Mouse (Mus musculus): ENCODE results near the gene Gm20388. TPM values are rescaled to one million over a fixed set of nuclear protein-coding genes. Genes with fewer than 3 reads are reported as not detected.

The Gm20388 gene
- polyA plus RNA-seq, 1 experiment from 2014 or later = not detected

- H3K27me3 ChIP-seq (ENCODE audit: control insufficient read depth, insufficient read depth, low read length) = no peaks in the 10 kb centered on the region
- no peak overlapping the region for H3K4me3 ChIP-seq (ENCODE audit: low read depth, low read length)
- 91% methylated on average over 15 of the region's 15 CpGs for WGBS
- ATAC-seq (ENCODE audit: insufficient number of reproducible peaks, low FRiP score, low TSS enrichment, low read depth) = no peak
- DNase-seq (ENCODE audit: low spot score) = no peak
- peaks cover 19% of the 10 kb centered on the region for H3K36me3 ChIP-seq (ENCODE audit: control insufficient read depth, insufficient read depth, low read length)
- H3K4me1 ChIP-seq (ENCODE audit: control insufficient read depth, insufficient read depth, low read length) = no peaks in the 10 kb centered on the region
- no peaks in the 10 kb centered on the region for H3K9me3 ChIP-seq (ENCODE audit: control insufficient read depth, low read length)
- H3K27ac ChIP-seq (replicated peaks; ENCODE audit: low read depth, low read length) = no peak overlapping the region
- H3K9ac ChIP-seq (ENCODE audit: low read length) = no peak overlapping the region
- H3K4me2 ChIP-seq (ENCODE audit: low read depth, severe bottlenecking) = no peak overlapping the region
Measured at GRCm38 (mm10) chr8:122001339-122002115, 2090.9 kb downstream of the Gm20388 start.

- no peak for DNase-seq (ENCODE audit: low spot score)
Measured at GRCm38 (mm10) chr8:122003646-122004045, 2093.0 kb downstream of the Gm20388 start.

GRCm38 (mm10) chr8:122004131-122004530 lies 2093.5 kb downstream of the Gm20388 start:
- ATAC-seq (ENCODE audit: insufficient number of reproducible peaks, low FRiP score, low TSS enrichment, low read depth) (no peak), DNase-seq (ENCODE audit: low spot score) (no peak)
- Histone ChIP-seq H3K9me3 (ENCODE audit: control insufficient read depth, low read length) (no peaks in the 10 kb centered on the region), H3K4me3 (ENCODE audit: low read depth, low read length) (no peak overlapping the region), H3K9ac (ENCODE audit: low read length) (no peak overlapping the region), H3K27me3 (ENCODE audit: control insufficient read depth, insufficient read depth, low read length) (no peaks in the 10 kb centered on the region), H3K27ac (replicated peaks; ENCODE audit: low read depth, low read length) (no peak overlapping the region), H3K4me1 (ENCODE audit: control insufficient read depth, insufficient read depth, low read length) (no peaks in the 10 kb centered on the region), H3K4me2 (ENCODE audit: low read depth, severe bottlenecking) (no peak overlapping the region), H3K36me3 (ENCODE audit: control insufficient read depth, insufficient read depth, low read length) (peaks cover 10% of the 10 kb centered on the region; the same call in 1 of the 2 replicates)
- WGBS = 96% methylated on average over 5 of the region's 5 CpGs

More at GRCm38 (mm10) chr8:122003646-122004045, 2093.0 kb downstream of the Gm20388 start:
- Histone ChIP-seq H3K27ac (replicated peaks; ENCODE audit: low read depth, low read length) (no peak overlapping the region), H3K27me3 (ENCODE audit: control insufficient read depth, insufficient read depth, low read length) (no peaks in the 10 kb centered on the region), H3K9ac (ENCODE audit: low read length) (no peak overlapping the region), H3K4me2 (ENCODE audit: low read depth, severe bottlenecking) (no peak overlapping the region), H3K36me3 (ENCODE audit: control insufficient read depth, insufficient read depth, low read length) (peaks cover 10% of the 10 kb centered on the region; the same call in 1 of the 2 replicates), H3K4me1 (ENCODE audit: control insufficient read depth, insufficient read depth, low read length) (no peaks in the 10 kb centered on the region), H3K9me3 (ENCODE audit: control insufficient read depth, low read length) (no peaks in the 10 kb centered on the region), H3K4me3 (ENCODE audit: low read depth, low read length) (no peak overlapping the region)
- 90% methylated on average over 8 of the region's 8 CpGs for WGBS
- no peak for ATAC-seq (ENCODE audit: insufficient number of reproducible peaks, low FRiP score, low TSS enrichment, low read depth)

- ATAC-seq (ENCODE audit: insufficient number of reproducible peaks, low FRiP score, low TSS enrichment, low read depth) = no peak
- no peaks in the 10 kb centered on the region for H3K27me3 ChIP-seq (ENCODE audit: control insufficient read depth, insufficient read depth, low read length)
- DNase-seq (ENCODE audit: low spot score) = no peak
- H3K36me3 ChIP-seq (ENCODE audit: control insufficient read depth, insufficient read depth, low read length) = peaks cover 7% of the 10 kb centered on the region; the same call in 1 of the 2 replicates
- H3K4me3 ChIP-seq (ENCODE audit: low read depth, low read length) = no peak overlapping the region
- WGBS = 92% methylated on average over 25 of the region's 25 CpGs
- H3K9ac ChIP-seq (ENCODE audit: low read length) = no peak overlapping the region
- H3K4me2 ChIP-seq (ENCODE audit: low read depth, severe bottlenecking) = no peak overlapping the region
- H3K4me1 ChIP-seq (ENCODE audit: control insufficient read depth, insufficient read depth, low read length) = no peaks in the 10 kb centered on the region
- H3K9me3 ChIP-seq (ENCODE audit: control insufficient read depth, low read length) = no peaks in the 10 kb centered on the region
- no peak overlapping the region for H3K27ac ChIP-seq (replicated peaks; ENCODE audit: low read depth, low read length)
Measured at GRCm38 (mm10) chr8:122005422-122006204, 2095.0 kb downstream of the Gm20388 start.

- no peaks in the 10 kb centered on the region for H3K9me3 ChIP-seq (ENCODE audit: control insufficient read depth, low read length)
- DNase-seq (ENCODE audit: low spot score) (no peak), ATAC-seq (ENCODE audit: insufficient number of reproducible peaks, low FRiP score, low TSS enrichment, low read depth) (no peak)
- H3K27me3 ChIP-seq (ENCODE audit: control insufficient read depth, insufficient read depth, low read length) = no peaks in the 10 kb centered on the region
- H3K27ac ChIP-seq (replicated peaks; ENCODE audit: low read depth, low read length) = no peak overlapping the region
- peaks cover 3% of the 10 kb centered on the region; the same call in 1 of the 2 replicates for H3K36me3 ChIP-seq (ENCODE audit: control insufficient read depth, insufficient read depth, low read length)
- no peak overlapping the region for H3K4me2 ChIP-seq (ENCODE audit: low read depth, severe bottlenecking)
- no peak overlapping the region for H3K9ac ChIP-seq (ENCODE audit: low read length)
- H3K4me1 ChIP-seq (ENCODE audit: control insufficient read depth, insufficient read depth, low read length) = no peaks in the 10 kb centered on the region
- no peak overlapping the region for H3K4me3 ChIP-seq (ENCODE audit: low read depth, low read length)
- 88% methylated on average over 13 of the region's 13 CpGs for WGBS
Measured at GRCm38 (mm10) chr8:122006688-122007484, 2096.2 kb downstream of the Gm20388 start.

GRCm38 (mm10) chr8:122008395-122008794 lies 2097.8 kb downstream of the Gm20388 start:
- H3K27ac ChIP-seq (replicated peaks; ENCODE audit: low read depth, low read length) = no peak overlapping the region
- DNase-seq (ENCODE audit: low spot score) (no peak), ATAC-seq (ENCODE audit: insufficient number of reproducible peaks, low FRiP score, low TSS enrichment, low read depth) (no peak)
- H3K4me2 ChIP-seq (ENCODE audit: low read depth, severe bottlenecking) = no peak overlapping the region
- H3K4me1 ChIP-seq (ENCODE audit: control insufficient read depth, insufficient read depth, low read length) = no peaks in the 10 kb centered on the region
- H3K9ac ChIP-seq (ENCODE audit: low read length) = no peak overlapping the region
- 86% methylated on average over 5 of the region's 5 CpGs for WGBS
- no peak overlapping the region for H3K4me3 ChIP-seq (ENCODE audit: low read depth, low read length)
- H3K27me3 ChIP-seq (ENCODE audit: control insufficient read depth, insufficient read depth, low read length) = no peaks in the 10 kb centered on the region
- H3K9me3 ChIP-seq (ENCODE audit: control insufficient read depth, low read length) = no peaks in the 10 kb centered on the region
- H3K36me3 ChIP-seq (ENCODE audit: control insufficient read depth, insufficient read depth, low read length) = peaks cover 2% of the 10 kb centered on the region; the same call in 1 of the 2 replicates

GRCm38 (mm10) chr8:122010638-122011037 lies 2100.0 kb downstream of the Gm20388 start:
- 89% methylated on average over 5 of the region's 5 CpGs for WGBS

GRCm38 (mm10) chr8:122011066-122011588 lies 2100.5 kb downstream of the Gm20388 start:
- no peak for ATAC-seq (ENCODE audit: insufficient number of reproducible peaks, low FRiP score, low TSS enrichment, low read depth)
- 54% methylated on average over 7 of the region's 7 CpGs for WGBS
- Histone ChIP-seq H3K4me3 (ENCODE audit: low read depth, low read length) (no peak overlapping the region), H3K27ac (replicated peaks; ENCODE audit: low read depth, low read length) (no peak overlapping the region), H3K27me3 (ENCODE audit: control insufficient read depth, insufficient read depth, low read length) (no peaks in the 10 kb centered on the region), H3K4me2 (ENCODE audit: low read depth, severe bottlenecking) (no peak overlapping the region), H3K9ac (ENCODE audit: low read length) (no peak overlapping the region), H3K36me3 (ENCODE audit: control insufficient read depth, insufficient read depth, low read length) (peaks cover 2% of the 10 kb centered on the region; the same call in 1 of the 2 replicates), H3K9me3 (ENCODE audit: control insufficient read depth, low read length) (no peaks in the 10 kb centered on the region), H3K4me1 (ENCODE audit: control insufficient read depth, insufficient read depth, low read length) (no peaks in the 10 kb centered on the region)
- DNase-seq (ENCODE audit: low spot score) = no peak

More at GRCm38 (mm10) chr8:122010638-122011037, 2100.0 kb downstream of the Gm20388 start:
- Histone ChIP-seq H3K9me3 (ENCODE audit: control insufficient read depth, low read length) (no peaks in the 10 kb centered on the region), H3K9ac (ENCODE audit: low read length) (no peak overlapping the region), H3K4me2 (ENCODE audit: low read depth, severe bottlenecking) (no peak overlapping the region), H3K4me3 (ENCODE audit: low read depth, low read length) (no peak overlapping the region), H3K27me3 (ENCODE audit: control insufficient read depth, insufficient read depth, low read length) (no peaks in the 10 kb centered on the region), H3K27ac (replicated peaks; ENCODE audit: low read depth, low read length) (no peak overlapping the region), H3K36me3 (ENCODE audit: control insufficient read depth, insufficient read depth, low read length) (peaks cover 2% of the 10 kb centered on the region; the same call in 1 of the 2 replicates), H3K4me1 (ENCODE audit: control insufficient read depth, insufficient read depth, low read length) (no peaks in the 10 kb centered on the region)
- DNase-seq (ENCODE audit: low spot score) (no peak), ATAC-seq (ENCODE audit: insufficient number of reproducible peaks, low FRiP score, low TSS enrichment, low read depth) (no peak)
